Mouse (Mus musculus) gastrocnemius, postnatal 4 days (tissue): Measurements from ENCODE around the gene Plpp2. TPM values are rescaled to one million over a fixed set of nuclear protein-coding genes. Genes with fewer than 3 reads are reported as not detected.

Experiments
- DNase-seq, 2 experiments: peaks; one replicate each; pipeline ENCODE4 v3.0.0; 2021 to 2022; ENCODE audit warnings: low spot score in 2 of 2, mixed read lengths in 2 of 2
- long read RNA-seq, 2 experiments: library from polyadenylated mRNA; stranded (forward); transcript quantifications; one replicate each; pipeline ENCODE4 v2.0.0; 2021
- total RNA-seq, 2 experiments: library from RNA; stranded (reverse); gene quantifications; 2 replicates each; pipeline ENCODE4 v1.2.3; 2021

Gene Plpp2
- 1 to 10 TPM; 4.5 to 4.6 TPM for total RNA-seq
- long read RNA-seq, experiment 1, partial matches to known transcripts, result 0 of 7 reads
- long read RNA-seq, experiment 1, other reads (novel, unspliced or antisense), result 3 of 7 reads
- long read RNA-seq, experiment 2, transcript Plpp2-201 (6 exons, 1,654 nt), result major isoform, 6 of 9 reads
- long read RNA-seq, experiment 2, partial matches to known transcripts, result 1 of 9 reads
- long read RNA-seq, experiment 2, other reads (novel, unspliced or antisense), result 0 of 9 reads

- DNase-seq, result peak; percentile 42 to 66
Measured at GRCm38 (mm10) chr10:79533126-79533911, at the start of gene Plpp2. Plpp2 (minus strand) TSS chr10:79533796.

- DNase-seq, result no peak
Measured at GRCm38 (mm10) chr10:79581501-79581900, 47.9 kb upstream of the Plpp2 start.

GRCm38 (mm10) chr10:79580811-79581210, 47.2 kb upstream of the Plpp2 start:
- DNase-seq, result peak in 1 of 2 experiments; percentile 50

- no peak for DNase-seq
Measured at GRCm38 (mm10) chr10:79580356-79580755, 46.8 kb upstream of the Plpp2 start.

- no peak for DNase-seq
Measured at GRCm38 (mm10) chr10:79579781-79580180, 46.2 kb upstream of the Plpp2 start.

- no peak for DNase-seq
Measured at GRCm38 (mm10) chr10:79578891-79579290, 45.3 kb upstream of the Plpp2 start.

- no peak for DNase-seq
Measured at GRCm38 (mm10) chr10:79578276-79578675, 44.7 kb upstream of the Plpp2 start.

GRCm38 (mm10) chr10:79577376-79577775, 43.8 kb upstream of the Plpp2 start:
- DNase-seq, result no peak

GRCm38 (mm10) chr10:79575754-79576153, 42.2 kb upstream of the Plpp2 start:
- no peak for DNase-seq

- DNase-seq, result no peak
Measured at GRCm38 (mm10) chr10:79574796-79575195, 41.2 kb upstream of the Plpp2 start.

- DNase-seq, result no peak
Measured at GRCm38 (mm10) chr10:79574350-79574749, 40.8 kb upstream of the Plpp2 start.

- no peak for DNase-seq
Measured at GRCm38 (mm10) chr10:79573611-79574010, 40.0 kb upstream of the Plpp2 start.

GRCm38 (mm10) chr10:79571314-79571713, 37.7 kb upstream of the Plpp2 start:
- DNase-seq, result no peak

GRCm38 (mm10) chr10:79569921-79570320, 36.3 kb upstream of the Plpp2 start:
- no peak for DNase-seq

- no peak for DNase-seq
Measured at GRCm38 (mm10) chr10:79559716-79560115, 26.1 kb upstream of the Plpp2 start.

GRCm38 (mm10) chr10:79557496-79557895, 23.9 kb upstream of the Plpp2 start:
- no peak for DNase-seq

GRCm38 (mm10) chr10:79556951-79557350, 23.4 kb upstream of the Plpp2 start:
- DNase-seq, result no peak

- DNase-seq, result peak in 1 of 2 experiments; percentile 14
Measured at GRCm38 (mm10) chr10:79555238-79555724, 21.7 kb upstream of the Plpp2 start.

- DNase-seq, result peak; percentile 71 to 75
Measured at GRCm38 (mm10) chr10:79554330-79555237, 21.0 kb upstream of the Plpp2 start, which contains the start of gene Mier2. Mier2 (minus strand) TSS chr10:79555199.

- peak in 1 of 2 experiments; percentile 13 for DNase-seq
Measured at GRCm38 (mm10) chr10:79553691-79554090, 20.1 kb upstream of the Plpp2 start.

- no peak for DNase-seq
Measured at GRCm38 (mm10) chr10:79553176-79553575, 19.6 kb upstream of the Plpp2 start.
